Mouse (Mus musculus) left cerebral cortex, postnatal 14 days (tissue): ENCODE measurements around the gene Macrod2. TPM values are rescaled to one million over a fixed set of nuclear protein-coding genes. Genes with fewer than 3 reads are reported as not detected.
"Not testable (repeated sequence)": the region's sequence is repeated elsewhere in the genome, so short reads cannot be mapped to it uniquely, and the experiment has no call there.

Source experiments
- DNase-seq, 2 experiments: peaks; one replicate each; pipeline ENCODE4 v3.0.0; 2021 to 2022; ENCODE audit warnings: low spot score in 2 of 2, mixed read lengths in 1 of 2
- intact Hi-C: fragments of 180-260 bp; cut with DNase I; formaldehyde crosslinking; loops from one replicate; pipeline ENCODE4 v1.15.1; 2025
- total RNA-seq, 2 experiments: library from RNA; stranded (reverse); gene quantifications; 2 replicates each; pipeline ENCODE4 v1.2.3; 2021

The Macrod2 gene
- total RNA-seq, 2 experiments from 2014 or later, result 52.7 to 55.7 TPM

DNA sequence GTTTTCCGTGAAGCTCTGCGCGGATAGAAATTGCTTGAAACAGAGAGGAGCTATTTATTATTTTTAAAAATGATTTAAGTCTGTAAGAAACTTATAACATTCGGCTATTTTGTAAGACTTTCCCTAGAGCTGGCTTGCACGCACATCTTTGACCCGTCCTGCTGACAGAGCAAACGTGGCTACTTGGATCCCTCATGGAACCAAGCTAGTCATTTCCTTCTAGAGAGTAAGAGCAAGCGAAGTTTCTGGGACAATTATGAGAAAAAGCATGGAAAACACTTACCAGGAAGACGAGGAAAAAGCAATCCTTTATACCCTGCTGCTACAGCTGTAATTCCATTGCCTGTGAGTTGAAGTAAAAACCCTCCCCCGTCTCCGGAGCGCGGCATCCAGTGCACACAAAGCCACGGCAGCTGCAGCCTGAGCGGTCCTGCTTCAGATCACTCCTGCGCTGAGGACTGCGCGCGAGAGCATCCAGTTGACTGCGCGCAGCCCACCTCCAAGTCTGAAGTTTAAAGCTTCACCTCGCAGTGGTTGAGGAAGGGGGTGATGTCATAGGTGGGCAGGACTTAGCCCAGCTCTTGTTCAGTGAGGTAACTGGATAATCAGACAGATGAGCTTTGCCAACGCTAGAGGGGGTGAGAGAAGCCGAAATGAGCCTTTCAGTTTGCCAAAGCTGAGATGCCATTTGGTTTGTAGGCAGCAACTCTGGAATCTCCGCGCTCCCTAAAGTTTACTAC is 276.0 kb downstream of the Macrod2 start, which contains the start of gene Flrt3:
Flrt3 (minus strand) TSS at position 507 of the 740 bp plus-strand sequence.
- peak; percentile 95 to 98 for DNase-seq
- intact Hi-C loops, result loop anchor here (2.0 kb wide), 1 partner anchor 1584 kb away; no protein-coding TSS in a partner anchor

DNA sequence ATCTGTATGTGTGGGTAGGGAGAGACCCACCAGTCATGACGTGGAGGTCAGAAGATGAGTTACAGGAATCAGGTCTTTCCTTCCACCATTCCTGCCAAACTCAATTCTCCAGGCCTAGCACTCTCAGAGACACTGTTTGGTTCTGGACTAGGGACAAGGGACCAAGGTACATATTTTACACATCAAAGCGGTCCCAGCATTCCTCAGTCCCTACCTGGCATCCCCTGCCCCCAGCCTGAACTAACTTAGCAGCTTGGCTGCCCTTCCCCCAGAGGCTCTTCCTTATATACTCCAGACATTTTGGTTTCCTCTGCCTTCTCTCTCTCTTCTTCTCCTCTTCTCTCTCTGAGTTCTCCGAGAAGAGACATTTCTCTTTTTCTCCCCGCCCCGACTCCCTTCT is 278.4 kb downstream of the Macrod2 start:
- no peak for DNase-seq
- intact Hi-C loops, result no loop called here

DNA sequence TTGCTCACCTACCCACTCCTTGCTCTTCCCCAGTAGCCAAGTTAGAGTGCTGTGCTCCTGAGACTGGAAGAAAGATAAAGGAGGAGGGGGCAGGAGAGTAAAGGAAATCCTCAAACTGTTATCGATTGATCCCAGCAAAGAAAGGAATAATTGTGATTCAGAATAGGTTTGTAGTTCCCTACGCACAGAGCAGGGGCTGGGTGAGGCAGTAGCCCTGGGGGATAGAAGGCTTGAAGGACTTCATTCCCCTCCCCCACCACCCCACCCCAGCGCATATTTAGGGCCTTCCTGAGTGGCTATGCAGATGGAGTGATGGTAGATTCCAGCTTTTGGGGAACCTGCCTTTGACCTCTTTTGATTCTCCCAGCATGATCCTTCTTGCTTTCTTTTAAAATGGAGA is 281.6 kb downstream of the Macrod2 start:
- intact Hi-C loops, result no loop called here
- no peak for DNase-seq

DNA sequence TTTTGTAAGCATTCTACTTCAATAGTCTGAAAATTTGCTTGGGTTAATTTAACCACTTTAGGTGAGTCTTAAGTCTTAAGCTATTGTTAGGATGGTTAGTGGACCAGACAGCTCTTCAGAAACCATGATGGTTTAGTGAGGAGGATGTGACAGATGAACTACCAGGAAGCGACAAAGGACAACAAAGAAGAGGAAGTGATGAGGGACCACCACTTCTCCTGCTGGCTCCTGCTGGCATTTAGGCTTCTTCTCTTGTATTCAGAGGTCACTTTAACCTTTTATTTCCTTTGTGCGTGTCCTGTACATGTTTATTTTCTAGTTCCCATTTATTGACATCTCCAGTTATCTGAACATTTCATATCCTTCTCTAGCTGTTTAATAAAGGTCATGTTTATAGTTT is 295.8 kb downstream of the Macrod2 start:
- intact Hi-C loops, result no loop called here

DNA sequence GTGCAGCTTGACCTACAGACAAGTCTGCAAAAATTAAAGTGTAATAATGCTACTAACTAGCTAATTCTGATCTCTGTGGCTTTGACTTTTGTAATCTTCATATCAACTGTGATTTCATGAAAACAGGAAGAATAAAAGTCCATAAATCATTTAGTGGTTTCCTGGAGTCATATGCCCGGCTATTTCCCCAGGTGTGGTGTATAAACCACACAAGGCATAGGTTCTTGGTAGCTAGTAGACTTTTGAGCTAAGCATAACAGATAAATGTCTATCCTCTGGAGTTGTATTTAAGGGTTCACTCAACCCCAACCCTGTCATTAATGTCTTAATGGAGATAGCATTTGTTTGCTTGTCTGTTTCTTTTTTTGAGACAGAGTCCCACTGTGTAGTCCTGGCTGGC is 296.3 kb downstream of the Macrod2 start:
- no peak for DNase-seq

More for the DNA sequence above, 295.8 kb downstream of the Macrod2 start:
- no peak for DNase-seq

DNA sequence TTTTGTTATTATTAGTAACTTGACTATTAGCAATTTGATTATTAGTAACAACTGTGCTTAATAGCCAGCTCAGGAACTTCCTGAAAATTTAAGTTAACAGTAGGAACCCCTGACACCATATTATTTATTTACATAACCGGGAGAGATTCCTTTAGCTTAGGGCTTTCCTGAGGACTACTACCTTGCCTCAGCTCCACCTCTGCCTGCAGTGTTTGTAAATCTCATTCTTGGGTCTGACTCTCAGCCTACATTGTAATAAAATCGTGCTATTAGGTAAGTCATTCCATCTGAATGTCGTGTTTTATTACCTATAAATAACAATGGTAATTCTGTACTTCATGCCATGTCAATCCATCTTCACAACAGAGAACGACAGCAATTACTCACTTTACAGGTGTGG is 297.4 kb downstream of the Macrod2 start:
- no peak for DNase-seq
- intact Hi-C loops, result no loop called here

More for the DNA sequence above, 296.3 kb downstream of the Macrod2 start:
- intact Hi-C loops, result no loop called here

DNA sequence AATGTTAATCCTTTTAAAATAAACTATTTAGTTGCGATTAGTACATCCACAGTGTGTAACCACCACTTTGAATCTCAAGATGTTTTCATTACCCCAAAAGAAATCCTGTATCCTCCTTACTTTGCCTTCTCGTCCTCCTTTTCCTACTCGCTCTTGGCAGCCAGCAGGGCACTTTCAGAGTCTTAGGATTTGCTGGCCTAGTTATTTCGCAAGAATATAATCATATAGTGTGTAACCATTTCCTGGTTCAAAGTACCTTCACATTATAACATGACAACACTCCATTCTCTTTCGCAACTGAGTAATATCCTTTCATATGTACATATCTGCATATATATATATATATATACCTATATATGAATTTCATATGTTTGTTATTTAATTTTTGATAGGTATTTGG is 298.7 kb downstream of the Macrod2 start:
- intact Hi-C loops, result no loop called here
- no peak for DNase-seq

DNA sequence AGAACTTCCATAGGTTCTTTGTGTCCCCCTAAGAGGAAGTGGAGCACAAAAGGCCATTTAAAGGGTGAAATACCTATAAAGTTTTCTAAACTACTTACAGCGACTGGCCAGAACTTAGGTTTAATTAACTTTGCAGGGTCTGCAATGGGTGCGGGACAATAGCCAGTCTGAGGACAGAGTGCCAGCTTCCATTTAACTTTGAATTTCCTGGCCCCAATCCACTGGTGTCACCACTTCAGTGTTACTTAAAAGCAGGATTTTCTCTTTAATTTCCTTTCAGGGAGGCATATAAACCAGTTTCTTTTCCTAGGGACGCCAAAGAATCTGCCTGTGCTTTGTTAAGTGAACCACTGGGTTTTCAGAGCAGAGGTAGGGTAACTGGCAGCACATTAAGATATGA is 303.5 kb downstream of the Macrod2 start:
- no peak for DNase-seq
- intact Hi-C loops, result no loop called here

DNA sequence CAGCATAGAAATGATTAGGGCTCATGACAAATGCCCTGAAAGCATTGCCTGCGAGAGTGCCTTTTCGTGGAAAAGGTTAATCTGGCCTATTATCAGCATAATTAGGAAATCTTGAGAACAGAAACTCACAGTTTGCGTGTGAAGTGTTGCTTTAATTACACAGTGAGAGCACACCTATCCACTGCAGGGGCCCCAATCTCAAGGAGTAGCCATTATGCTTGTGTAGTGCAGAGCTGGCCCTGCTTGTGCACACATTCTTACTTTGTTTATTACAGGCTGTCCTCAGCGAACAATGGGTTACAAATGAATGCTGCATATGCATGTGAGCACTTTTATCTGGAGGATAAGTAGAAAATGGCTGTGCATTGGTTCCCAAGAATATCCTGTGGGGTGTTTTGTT is 308.3 kb downstream of the Macrod2 start:
- DNase-seq, result no peak
- intact Hi-C loops, result no loop called here

DNA sequence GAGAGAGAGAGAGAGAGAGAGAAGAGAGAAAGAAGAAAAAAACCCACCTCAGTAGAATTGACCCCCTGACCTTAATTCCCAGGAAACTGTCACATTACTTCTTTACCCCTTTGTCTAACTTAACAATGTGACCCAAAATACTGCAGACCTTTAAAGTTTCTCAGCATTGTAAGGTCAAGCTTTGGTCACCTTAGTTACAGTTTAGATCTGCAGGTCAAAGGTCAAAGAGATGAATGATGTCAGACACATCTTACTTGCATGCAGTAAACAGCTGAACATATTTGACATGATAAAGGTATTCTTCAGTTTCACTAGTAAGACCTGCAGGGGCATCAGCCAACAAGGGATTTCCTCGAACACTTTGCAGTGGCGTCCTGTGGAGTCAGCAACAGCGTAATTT is 309.0 kb downstream of the Macrod2 start:
- intact Hi-C loops, result no loop called here
- no peak for DNase-seq

DNA sequence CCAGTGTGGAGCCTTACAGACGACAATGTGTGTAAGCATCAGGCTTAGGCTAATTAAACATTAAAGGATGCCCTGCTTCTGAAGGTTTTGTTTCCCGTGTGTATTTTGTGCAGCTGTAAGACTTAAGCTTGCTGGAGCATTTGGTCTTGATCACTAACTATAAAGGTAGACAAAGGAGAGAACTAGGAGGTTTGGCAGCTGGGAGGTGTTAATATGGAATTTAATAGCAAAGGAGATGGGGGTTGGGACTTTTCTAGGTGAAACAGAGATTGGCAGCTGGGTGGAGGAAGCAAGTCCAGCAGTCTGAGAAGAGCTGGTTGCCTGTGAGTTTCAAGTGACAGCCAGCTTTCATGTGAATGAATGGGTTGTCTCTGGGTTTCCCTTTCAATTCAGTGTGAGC is 310.2 kb downstream of the Macrod2 start:
- intact Hi-C loops, result no loop called here
- DNase-seq, result no peak

DNA sequence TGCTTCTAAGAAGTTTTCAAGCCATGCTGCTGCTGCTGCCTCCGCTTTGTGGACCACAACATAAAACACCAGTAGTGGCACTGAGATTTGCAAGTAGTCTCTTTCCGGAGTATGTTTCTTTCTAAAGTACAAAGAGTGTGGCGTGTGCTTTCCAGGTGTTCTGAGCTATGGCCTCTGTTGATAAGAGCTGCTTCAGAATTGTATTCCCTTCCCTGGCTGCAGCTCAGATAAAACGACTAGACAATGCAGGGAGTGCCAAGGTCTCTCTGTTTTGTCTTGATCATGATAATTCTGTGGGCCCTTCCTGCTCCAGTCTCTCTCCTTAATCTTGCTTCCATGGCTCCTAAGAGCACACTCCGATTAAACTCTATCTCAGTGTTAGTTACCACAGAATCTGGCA is 312.4 kb downstream of the Macrod2 start:
- no peak for DNase-seq
- intact Hi-C loops, result no loop called here

DNA sequence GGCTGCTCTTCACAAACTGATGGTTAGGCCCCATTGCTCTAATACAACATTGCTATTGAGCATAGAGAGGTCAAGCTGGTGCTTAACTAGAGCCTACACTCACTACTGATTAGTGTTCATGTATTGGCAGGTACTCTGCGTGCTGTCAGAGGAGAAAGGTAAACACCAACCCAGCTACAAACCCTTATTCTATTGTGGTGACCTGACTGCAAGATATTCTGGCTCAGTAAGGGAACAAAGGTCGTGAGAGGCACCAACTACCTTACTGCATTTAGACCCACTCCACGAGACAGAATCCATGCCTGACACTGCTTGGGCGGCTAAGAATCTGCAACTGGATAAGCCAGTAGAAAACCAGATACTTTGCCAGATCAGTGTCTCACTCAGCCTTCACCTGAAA is 320.7 kb downstream of the Macrod2 start:
- no peak for DNase-seq
- intact Hi-C loops, result no loop called here

DNA sequence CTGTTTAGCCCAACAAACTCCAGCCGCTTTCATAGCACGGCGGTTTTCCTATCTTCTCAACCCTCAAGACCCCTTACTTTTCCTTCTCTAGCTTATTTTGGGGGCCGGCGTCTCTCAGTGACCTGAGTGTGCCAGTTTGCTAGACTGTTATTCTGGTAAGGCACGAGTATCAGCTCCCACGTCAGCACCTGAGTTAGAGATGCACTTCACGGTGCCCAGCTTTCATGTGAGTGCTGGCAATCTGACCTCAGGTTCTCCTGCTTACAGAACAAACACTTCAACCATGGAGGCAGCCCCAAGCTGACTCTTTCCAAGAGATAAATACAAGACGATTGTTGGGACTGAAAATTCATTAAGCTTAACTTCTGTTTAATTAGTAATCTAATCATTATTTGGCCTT is 322.3 kb downstream of the Macrod2 start:
- no peak for DNase-seq
- intact Hi-C loops, result no loop called here

DNA sequence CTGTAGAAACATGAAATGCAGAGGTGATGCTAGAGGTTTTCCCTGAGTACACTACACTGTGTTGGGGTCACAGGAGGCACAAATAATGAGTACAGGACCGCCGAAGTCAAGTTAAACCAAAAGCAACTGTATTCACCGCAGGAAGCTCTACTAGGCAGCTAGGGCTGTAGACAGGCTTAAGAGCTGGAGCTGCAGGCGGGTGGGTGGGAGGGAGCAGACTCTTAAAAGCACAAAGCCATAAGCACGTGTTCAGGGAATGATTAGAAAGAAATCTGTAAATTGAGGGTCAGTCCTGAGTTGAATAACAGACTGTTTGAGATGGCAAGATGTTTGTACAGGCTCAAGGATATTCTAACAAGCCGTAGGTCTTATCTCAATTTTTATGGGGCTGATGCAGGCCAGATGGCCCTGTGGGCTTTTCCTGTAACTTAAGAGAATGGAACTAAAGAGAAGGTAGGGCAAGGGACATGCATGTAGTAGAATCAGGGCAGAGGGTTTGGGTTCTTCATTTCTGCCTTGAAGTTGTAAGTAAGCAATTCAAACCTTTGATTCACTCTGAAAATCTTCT is 337.6 kb downstream of the Macrod2 start:
- intact Hi-C loops, result no loop called here
- DNase-seq, result no peak

DNA sequence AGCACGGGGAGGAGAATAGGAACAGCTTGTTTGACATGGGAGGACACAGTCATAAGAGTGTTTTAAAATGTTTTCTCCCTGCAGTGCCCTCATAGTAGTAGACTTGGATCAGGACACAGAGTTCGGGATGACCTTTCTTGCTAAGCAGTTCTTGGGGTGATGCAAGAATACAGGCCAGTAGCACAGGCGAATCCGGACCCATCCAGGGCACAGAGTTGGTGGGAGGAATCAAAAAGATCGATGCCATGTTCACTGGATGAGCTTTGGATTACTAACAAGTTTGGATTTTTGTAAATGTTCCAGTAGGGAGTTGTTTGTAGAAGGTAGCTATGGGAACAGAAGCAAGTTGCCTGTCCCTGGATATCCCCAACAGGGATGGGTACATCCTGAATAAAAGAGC is 345.4 kb downstream of the Macrod2 start:
- intact Hi-C loops, result no loop called here
- no peak for DNase-seq

DNA sequence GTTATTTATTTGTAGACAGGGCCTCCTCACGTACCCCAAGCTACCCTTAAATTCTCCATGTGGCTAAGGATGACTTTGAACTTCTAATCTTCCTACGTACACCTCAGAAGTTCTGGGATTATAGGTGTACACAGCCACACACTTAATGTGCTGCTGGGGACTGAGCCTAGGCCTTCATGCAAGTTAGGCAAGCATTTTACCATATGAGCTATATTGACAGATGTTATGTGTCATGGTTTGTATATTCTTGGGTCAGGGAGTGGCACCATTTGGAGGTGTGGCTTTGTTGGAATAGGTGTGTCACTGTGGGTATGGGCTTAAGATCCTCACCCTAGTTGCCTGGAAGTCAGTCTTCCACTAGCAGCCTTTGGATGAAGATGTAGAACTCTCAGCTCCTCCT is 347.8 kb downstream of the Macrod2 start:
- intact Hi-C loops, DNase-seq: not testable (repeated sequence)

DNA sequence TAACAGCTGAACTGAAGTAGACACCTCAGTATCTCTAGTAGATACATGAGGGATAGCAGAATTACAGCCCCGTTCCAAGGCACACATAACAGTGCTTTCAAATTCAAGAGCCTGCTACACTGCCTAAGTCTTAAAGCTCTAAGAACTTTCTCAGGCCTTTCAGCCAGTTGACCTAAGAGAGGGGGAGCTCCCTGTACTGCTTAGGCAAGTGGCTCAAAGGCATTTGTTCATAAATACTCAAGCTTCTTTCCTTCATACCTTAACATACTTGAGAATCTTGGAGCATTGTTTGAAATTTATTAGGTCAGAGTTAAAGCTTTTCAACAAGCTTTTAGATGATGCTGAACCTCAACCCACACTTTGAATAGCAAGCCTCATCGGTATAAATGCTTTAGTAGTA is 363.8 kb downstream of the Macrod2 start:
- intact Hi-C loops, result no loop called here
- DNase-seq, result no peak

DNA sequence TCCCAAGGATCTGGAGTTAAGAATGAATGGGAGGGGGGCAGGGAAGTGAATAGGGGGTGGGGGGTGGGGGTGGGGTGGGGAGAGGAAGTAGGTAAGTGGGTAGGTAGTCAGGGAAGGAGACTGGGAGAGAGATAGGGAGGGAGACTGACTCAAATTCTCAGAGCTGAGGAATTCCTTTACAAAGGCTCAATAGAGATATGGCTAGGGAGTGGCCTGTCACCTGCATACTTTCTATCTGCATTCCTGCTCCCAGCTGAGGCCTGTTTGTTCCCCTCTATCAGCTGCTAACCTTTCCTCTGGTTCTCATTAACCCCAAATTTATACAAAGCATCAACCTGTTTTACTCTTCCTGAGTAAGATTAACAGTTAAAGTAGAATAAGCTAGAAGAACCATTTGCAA is 364.6 kb downstream of the Macrod2 start:
- intact Hi-C loops, result no loop called here
- no peak for DNase-seq

DNA sequence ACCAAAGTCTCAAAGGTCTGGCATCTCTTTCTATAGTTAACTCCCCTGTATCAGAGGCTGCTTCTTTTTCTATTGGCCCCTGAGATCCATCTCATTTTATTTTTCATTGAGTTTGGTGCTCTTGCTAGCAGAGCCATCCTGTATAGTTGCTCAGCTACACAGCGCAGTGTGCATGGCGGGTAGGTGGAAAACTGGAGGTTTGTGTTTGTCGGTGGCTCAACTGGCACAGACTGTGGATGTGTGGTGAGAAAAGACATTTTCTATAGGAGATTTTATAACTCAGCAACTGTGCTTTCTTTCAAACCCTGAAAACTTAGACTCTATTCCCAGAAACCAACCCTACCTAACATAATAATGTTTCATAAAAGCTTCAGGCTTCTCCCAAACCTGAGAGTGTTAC is 365.0 kb downstream of the Macrod2 start:
- intact Hi-C loops, result no loop called here
- DNase-seq, result no peak
